Mouse (Mus musculus): ENCODE results near the gene Olfr1290. TPM values are rescaled to one million over a fixed set of nuclear protein-coding genes. Genes with fewer than 3 reads are reported as not detected.

Olfr1290 gene
- 0.28 TPM in 1 of 2 replicates, not detected in the other for polyA plus RNA-seq (2014; fragmentation: Nextera tagmentation; extraction: Ambion mirVana)

- Histone ChIP-seq H3K4me2 (no peak within 1 kb of the TSS), H3K27me3 (ENCODE audit: control insufficient read depth, insufficient read depth, low read length) (no peaks in the 10 kb centered on the region), H3K36me3 (ENCODE audit: control insufficient read depth, insufficient read depth, low read length) (no peaks in the 10 kb centered on the region), H3K27ac (ENCODE audit: low read depth, low read length) (no peak within 1 kb of the TSS), H3K9me3 (replicated peaks; ENCODE audit: control insufficient read depth, low read length) (no peaks in the 10 kb centered on the region), H3K4me3 (ENCODE audit: low read depth, low read length) (no peak within 1 kb of the TSS), H3K4me1 (ENCODE audit: control insufficient read depth, insufficient read depth, low read length) (no peaks in the 10 kb centered on the region), H3K9ac (ENCODE audit: low read depth, low read length) (no peak within 1 kb of the TSS)
- no peak for ATAC-seq (replicated peaks; ENCODE audit: insufficient number of reproducible peaks, low FRiP score, low TSS enrichment)
- 70% methylated on average over 5 of the region's 5 CpGs for WGBS (ENCODE audit: insufficient replicate concordance)
These were observed at the start of gene Olfr1290 for GRCm38 (mm10) chr2:111493729-111494128. Gene Olfr1290, minus strand, starts transcription at chr2:111493829.

GRCm38 (mm10) chr2:111540191-111540590 lies 46.6 kb upstream of the Olfr1290 start, which contains the start of gene Olfr1294:
Gene Olfr1294, minus strand, starts transcription at chr2:111540291.
- no peak within 1 kb of the TSS for H3K9ac ChIP-seq (ENCODE audit: low read depth, low read length)
- H3K9me3 ChIP-seq (replicated peaks; ENCODE audit: control insufficient read depth, low read length), result no peaks in the 10 kb centered on the region
- no peak for ATAC-seq (replicated peaks; ENCODE audit: insufficient number of reproducible peaks, low FRiP score, low TSS enrichment)
- WGBS (ENCODE audit: insufficient replicate concordance), result 45% methylated on average over 1 of the region's 1 CpGs
- no peaks in the 10 kb centered on the region for H3K36me3 ChIP-seq (ENCODE audit: control insufficient read depth, insufficient read depth, low read length)
- no peak within 1 kb of the TSS for H3K4me3 ChIP-seq (ENCODE audit: low read depth, low read length)
- H3K27ac ChIP-seq (ENCODE audit: low read depth, low read length), result no peak within 1 kb of the TSS
- H3K4me1 ChIP-seq (ENCODE audit: control insufficient read depth, insufficient read depth, low read length), result no peaks in the 10 kb centered on the region
- no peak within 1 kb of the TSS for H3K4me2 ChIP-seq
- no peaks in the 10 kb centered on the region for H3K27me3 ChIP-seq (ENCODE audit: control insufficient read depth, insufficient read depth, low read length)

GRCm38 (mm10) chr2:111524903-111525302 lies 31.3 kb upstream of the Olfr1290 start, which contains the start of gene Olfr1293-ps:
Gene Olfr1293-ps, plus strand, starts transcription at chr2:111525203.
- H3K27ac ChIP-seq (ENCODE audit: low read depth, low read length), result no peak within 1 kb of the TSS
- ATAC-seq (replicated peaks; ENCODE audit: insufficient number of reproducible peaks, low FRiP score, low TSS enrichment), result no peak
- no peak within 1 kb of the TSS for H3K4me2 ChIP-seq
- H3K4me3 ChIP-seq (ENCODE audit: low read depth, low read length), result no peak within 1 kb of the TSS
- no peaks in the 10 kb centered on the region for H3K36me3 ChIP-seq (ENCODE audit: control insufficient read depth, insufficient read depth, low read length)
- WGBS (ENCODE audit: insufficient replicate concordance), result 84% methylated on average over 1 of the region's 1 CpGs
- H3K9ac ChIP-seq (ENCODE audit: low read depth, low read length), result no peak within 1 kb of the TSS
- no peaks in the 10 kb centered on the region for H3K9me3 ChIP-seq (replicated peaks; ENCODE audit: control insufficient read depth, low read length)
- H3K4me1 ChIP-seq (ENCODE audit: control insufficient read depth, insufficient read depth, low read length), result no peaks in the 10 kb centered on the region
- no peaks in the 10 kb centered on the region for H3K27me3 ChIP-seq (ENCODE audit: control insufficient read depth, insufficient read depth, low read length)

GRCm38 (mm10) chr2:111517451-111517850 lies 23.8 kb upstream of the Olfr1290 start:
- no peak overlapping the region for H3K9ac ChIP-seq (ENCODE audit: low read depth, low read length)
- H3K36me3 ChIP-seq (ENCODE audit: control insufficient read depth, insufficient read depth, low read length), result no peaks in the 10 kb centered on the region
- ATAC-seq (replicated peaks; ENCODE audit: insufficient number of reproducible peaks, low FRiP score, low TSS enrichment), result no peak
- H3K4me1 ChIP-seq (ENCODE audit: control insufficient read depth, insufficient read depth, low read length), result no peaks in the 10 kb centered on the region
- H3K27me3 ChIP-seq (ENCODE audit: control insufficient read depth, insufficient read depth, low read length), result no peaks in the 10 kb centered on the region
- H3K9me3 ChIP-seq (replicated peaks; ENCODE audit: control insufficient read depth, low read length), result peaks cover 3% of the 10 kb centered on the region; the same call in 1 of the 2 replicates
- no peak overlapping the region for H3K27ac ChIP-seq (ENCODE audit: low read depth, low read length)
- no peak overlapping the region for H3K4me2 ChIP-seq
- 83% methylated on average over 10 of the region's 10 CpGs for WGBS (ENCODE audit: insufficient replicate concordance)
- H3K4me3 ChIP-seq (ENCODE audit: low read depth, low read length), result no peak overlapping the region

GRCm38 (mm10) chr2:111496880-111497279 lies 3.3 kb upstream of the Olfr1290 start, which contains the start of gene Olfr1291-ps1:
Gene Olfr1291-ps1, plus strand, starts transcription at chr2:111497180.
- Histone ChIP-seq H3K9me3 (replicated peaks; ENCODE audit: control insufficient read depth, low read length) (no peaks in the 10 kb centered on the region), H3K4me3 (ENCODE audit: low read depth, low read length) (no peak within 1 kb of the TSS), H3K4me1 (ENCODE audit: control insufficient read depth, insufficient read depth, low read length) (no peaks in the 10 kb centered on the region), H3K4me2 (no peak within 1 kb of the TSS), H3K36me3 (ENCODE audit: control insufficient read depth, insufficient read depth, low read length) (no peaks in the 10 kb centered on the region), H3K27ac (ENCODE audit: low read depth, low read length) (no peak within 1 kb of the TSS), H3K9ac (ENCODE audit: low read depth, low read length) (no peak within 1 kb of the TSS), H3K27me3 (ENCODE audit: control insufficient read depth, insufficient read depth, low read length) (no peaks in the 10 kb centered on the region)
- WGBS (ENCODE audit: insufficient replicate concordance), result 89% methylated on average over 3 of the region's 3 CpGs
- ATAC-seq (replicated peaks; ENCODE audit: insufficient number of reproducible peaks, low FRiP score, low TSS enrichment), result no peak

- ATAC-seq (replicated peaks; ENCODE audit: insufficient number of reproducible peaks, low FRiP score, low TSS enrichment), result no peak
- no peaks in the 10 kb centered on the region for H3K9me3 ChIP-seq (replicated peaks; ENCODE audit: control insufficient read depth, low read length)
- no peak within 1 kb of the TSS for H3K4me2 ChIP-seq
These were observed 13.1 kb downstream of the Olfr1290 start, which contains the start of gene Olfr1289 for GRCm38 (mm10) chr2:111480519-111480918. Gene Olfr1289, plus strand, starts transcription at chr2:111480819.

GRCm38 (mm10) chr2:111473801-111474200 lies 19.8 kb downstream of the Olfr1290 start, which contains the start of gene Olfr1288:
Gene Olfr1288, plus strand, starts transcription at chr2:111474101.
- no peak within 1 kb of the TSS for H3K9ac ChIP-seq (ENCODE audit: low read depth, low read length)
- 80% methylated on average over 1 of the region's 1 CpGs for WGBS (ENCODE audit: insufficient replicate concordance)
- no peak within 1 kb of the TSS for H3K27ac ChIP-seq (ENCODE audit: low read depth, low read length)
- no peak for ATAC-seq (replicated peaks; ENCODE audit: insufficient number of reproducible peaks, low FRiP score, low TSS enrichment)
- H3K4me3 ChIP-seq (ENCODE audit: low read depth, low read length), result no peak within 1 kb of the TSS
- no peaks in the 10 kb centered on the region for H3K4me1 ChIP-seq (ENCODE audit: control insufficient read depth, insufficient read depth, low read length)
- no peaks in the 10 kb centered on the region for H3K9me3 ChIP-seq (replicated peaks; ENCODE audit: control insufficient read depth, low read length)
- no peaks in the 10 kb centered on the region for H3K36me3 ChIP-seq (ENCODE audit: control insufficient read depth, insufficient read depth, low read length)
- no peaks in the 10 kb centered on the region for H3K27me3 ChIP-seq (ENCODE audit: control insufficient read depth, insufficient read depth, low read length)
- H3K4me2 ChIP-seq, result no peak within 1 kb of the TSS

More at GRCm38 (mm10) chr2:111480519-111480918, 13.1 kb downstream of the Olfr1290 start, which contains the start of gene Olfr1289:
- Histone ChIP-seq H3K4me1 (ENCODE audit: control insufficient read depth, insufficient read depth, low read length) (no peaks in the 10 kb centered on the region), H3K9ac (ENCODE audit: low read depth, low read length) (no peak within 1 kb of the TSS), H3K27ac (ENCODE audit: low read depth, low read length) (no peak within 1 kb of the TSS), H3K27me3 (ENCODE audit: control insufficient read depth, insufficient read depth, low read length) (no peaks in the 10 kb centered on the region), H3K4me3 (ENCODE audit: low read depth, low read length) (no peak within 1 kb of the TSS), H3K36me3 (ENCODE audit: control insufficient read depth, insufficient read depth, low read length) (no peaks in the 10 kb centered on the region)
- 64% methylated on average over 1 of the region's 1 CpGs for WGBS (ENCODE audit: insufficient replicate concordance)

- H3K4me1 ChIP-seq (ENCODE audit: control insufficient read depth, insufficient read depth, low read length), result no peaks in the 10 kb centered on the region
- H3K36me3 ChIP-seq (ENCODE audit: control insufficient read depth, insufficient read depth, low read length), result no peaks in the 10 kb centered on the region
- ATAC-seq (replicated peaks; ENCODE audit: insufficient number of reproducible peaks, low FRiP score, low TSS enrichment), result no peak
- no peak within 1 kb of the TSS for H3K9ac ChIP-seq (ENCODE audit: low read depth, low read length)
- no peak within 1 kb of the TSS for H3K27ac ChIP-seq (ENCODE audit: low read depth, low read length)
- no peaks in the 10 kb centered on the region for H3K27me3 ChIP-seq (ENCODE audit: control insufficient read depth, insufficient read depth, low read length)
- H3K4me3 ChIP-seq (ENCODE audit: low read depth, low read length), result no peak within 1 kb of the TSS
- H3K4me2 ChIP-seq, result no peak within 1 kb of the TSS
- 54% methylated on average over 1 of the region's 1 CpGs for WGBS (ENCODE audit: insufficient replicate concordance)
- H3K9me3 ChIP-seq (replicated peaks; ENCODE audit: control insufficient read depth, low read length), result no peaks in the 10 kb centered on the region
These were observed 44.8 kb downstream of the Olfr1290 start, which contains the start of gene Olfr1287 for GRCm38 (mm10) chr2:111448842-111449241. Gene Olfr1287, plus strand, starts transcription at chr2:111449142.

All from heart, embryonic 11.5 days (tissue).